Mouse (Mus musculus) CH12.LX (cell line): ENCODE results near the gene Tmprss5. TPM values are rescaled to one million over a fixed set of nuclear protein-coding genes. Genes with fewer than 3 reads are reported as not detected.
A peak's percentile ranks its signal among the peaks of the same experiment; 100 is the strongest.

Experiments used
- DNase-seq: peaks from one replicate; pipeline ENCODE4 v3.0.0-alpha.2; 2013; ENCODE audit errors: extremely low read depth
- H3K27ac ChIP-seq: 2 replicates; pipeline ENCODE4 v1.5.1; 2012; ENCODE audit warnings: low read depth, mild to moderate bottlenecking, control low read depth, moderate library complexity; ENCODE audit not compliant: insufficient read depth
- H3K27me3 ChIP-seq: replicated peaks from 2 replicates; pipeline ENCODE3; 2012; ENCODE audit warnings: inconsistent platforms
- H3K36me3 ChIP-seq, 2 experiments: replicated peaks in 1 of 2; 2 replicates each; pipeline versions ENCODE3 to v1.6.1; 2012; ENCODE audit warnings: inconsistent platforms in 1 of 2, low read length in 1 of 2, mild to moderate bottlenecking in 1 of 2, mixed read lengths in 1 of 2, moderate library complexity in 1 of 2; ENCODE audit not compliant: control insufficient read depth in 1 of 2, insufficient read depth in 1 of 2
- H3K4me1 ChIP-seq, 2 experiments: 2 replicates each; pipeline ENCODE4 v1.6.1; 2012; ENCODE audit warnings: inconsistent platforms in 1 of 2, moderate library complexity in 1 of 2; ENCODE audit not compliant: insufficient read depth in 2 of 2, control insufficient read depth in 1 of 2
- H3K4me2 ChIP-seq: 2 replicates; pipeline ENCODE4 v1.6.1; 2012; ENCODE audit warnings: low read depth, mild to moderate bottlenecking, control low read depth; ENCODE audit not compliant: poor library complexity, insufficient read depth, severe bottlenecking
- H3K4me3 ChIP-seq, 3 experiments: fragments of 150-350 bp in 1 of 3; sonication (generic) in 1 of 3; replicated peaks in 1 of 3; 2 replicates each; pipeline versions ENCODE3 to v1.5.1; 2011 to 2012; ENCODE audit warnings: low read depth in 2 of 3, low read length in 2 of 3, mild to moderate bottlenecking in 2 of 3, moderate library complexity in 2 of 3, control low read depth in 1 of 3, improper control_type of control experiment in 1 of 3, inconsistent platforms in 1 of 3, mixed read lengths in 1 of 3; ENCODE audit not compliant: poor library complexity in 1 of 3
- H3K79me2 ChIP-seq: replicated peaks from 2 replicates; pipeline ENCODE4 v1.6.1; 2012; ENCODE audit warnings: mild to moderate bottlenecking, moderate library complexity; ENCODE audit not compliant: control insufficient read depth, poor library complexity, insufficient read depth, severe bottlenecking; ENCODE audit errors: extremely low read depth
- H3K9ac ChIP-seq: 2 replicates; pipeline ENCODE4 v1.6.1; 2012; ENCODE audit warnings: low read depth, mild to moderate bottlenecking, control low read depth, moderate library complexity; ENCODE audit not compliant: insufficient read depth
- H3K9me3 ChIP-seq: replicated peaks from 2 replicates; pipeline ENCODE3; 2012; ENCODE audit warnings: low read length, inconsistent platforms, mixed read lengths
- CHD2 ChIP-seq: IDR thresholded peaks from 2 replicates; pipeline ENCODE4 v1.6.1; 2011; ENCODE audit warnings: low read length, improper control_type of control experiment
- CTCF ChIP-seq, 2 experiments: IDR thresholded peaks in 1 of 2; conservative IDR thresholded peaks in 1 of 2; 2 replicates each; pipeline ENCODE4 v1.5.1; 2011 to 2012; ENCODE audit warnings: low read depth in 2 of 2, low read length in 2 of 2, improper control_type of control experiment in 1 of 2, inconsistent platforms in 1 of 2, mild to moderate bottlenecking in 1 of 2, moderate library complexity in 1 of 2
- E2F4 ChIP-seq: IDR thresholded peaks from 2 replicates; pipeline ENCODE4 v1.6.1; 2011; ENCODE audit warnings: low read depth, low read length, improper control_type of control experiment; ENCODE audit not compliant: insufficient replicate concordance
- ELF1 ChIP-seq: IDR thresholded peaks from 2 replicates; pipeline ENCODE4 v1.6.1; 2014; ENCODE audit warnings: low read depth, mild to moderate bottlenecking, inconsistent platforms, low read length, improper control_type of control experiment
- ETS1 ChIP-seq: conservative IDR thresholded peaks from 2 replicates; pipeline ENCODE4 v1.6.1; 2012; ENCODE audit warnings: low read depth, mild to moderate bottlenecking, inconsistent platforms, low read length, improper control_type of control experiment, moderate library complexity
- GABPA ChIP-seq: IDR thresholded peaks from 2 replicates; pipeline ENCODE4 v1.6.1; 2012; ENCODE audit warnings: low read depth, low read length, improper control_type of control experiment, inconsistent platforms; ENCODE audit not compliant: insufficient replicate concordance
- JUN ChIP-seq: IDR thresholded peaks from 2 replicates; pipeline ENCODE4 v1.6.1; 2011; ENCODE audit warnings: low read depth, mild to moderate bottlenecking, low read length, improper control_type of control experiment, moderate library complexity; ENCODE audit not compliant: insufficient read depth
- JUND ChIP-seq: conservative IDR thresholded peaks from 2 replicates; pipeline ENCODE4 v1.6.1; 2011; ENCODE audit warnings: low read depth, low read length, improper control_type of control experiment
- KAT2A ChIP-seq: IDR thresholded peaks from 2 replicates; pipeline ENCODE4 v1.6.1; 2012; ENCODE audit warnings: low read length, improper control_type of control experiment, inconsistent platforms; ENCODE audit not compliant: insufficient replicate concordance
- MAFK ChIP-seq: IDR thresholded peaks from 2 replicates; pipeline ENCODE4 v1.6.1; 2011; ENCODE audit warnings: low read length, improper control_type of control experiment; ENCODE audit not compliant: insufficient replicate concordance
- MEF2A ChIP-seq: IDR thresholded peaks from 2 replicates; pipeline ENCODE4 v1.6.1; 2014; ENCODE audit warnings: low read depth, mild to moderate bottlenecking, inconsistent platforms, low read length, improper control_type of control experiment, borderline replicate concordance
- MXI1 ChIP-seq: IDR thresholded peaks from 2 replicates; pipeline ENCODE4 v1.6.1; 2011; ENCODE audit warnings: mild to moderate bottlenecking, low read depth, low read length, improper control_type of control experiment
- MYC ChIP-seq: IDR thresholded peaks from 2 replicates; pipeline ENCODE4 v1.6.1; 2011; ENCODE audit warnings: low read depth, mild to moderate bottlenecking, improper control_type of control experiment, low read length
- NRF1 ChIP-seq: IDR thresholded peaks from 2 replicates; pipeline ENCODE4 v1.6.1; 2014; ENCODE audit warnings: low read depth, mild to moderate bottlenecking, inconsistent platforms, low read length, improper control_type of control experiment, moderate library complexity
- PAX5 ChIP-seq: IDR thresholded peaks from 2 replicates; pipeline ENCODE4 v1.6.1; 2012; ENCODE audit warnings: low read length, inconsistent platforms, mixed read lengths
- POLR2A ChIP-seq: IDR thresholded peaks from 2 replicates; pipeline ENCODE4 v1.6.1; 2011; ENCODE audit warnings: low read depth, mild to moderate bottlenecking, improper control_type of control experiment, low read length
- POLR2AphosphoS2 ChIP-seq: IDR thresholded peaks from 2 replicates; pipeline ENCODE4 v1.6.1; 2011; ENCODE audit warnings: low read depth, low read length, improper control_type of control experiment
- RAD21 ChIP-seq: IDR thresholded peaks from 2 replicates; pipeline ENCODE4 v1.6.1; 2011; ENCODE audit warnings: low read depth, mild to moderate bottlenecking, low read length, improper control_type of control experiment, moderate library complexity
- RCOR1 ChIP-seq: conservative IDR thresholded peaks from 2 replicates; pipeline ENCODE4 v1.6.1; 2012; ENCODE audit warnings: low read depth, mild to moderate bottlenecking, inconsistent platforms, low read length, improper control_type of control experiment
- SIN3A ChIP-seq: IDR thresholded peaks from 2 replicates; pipeline ENCODE4 v1.6.1; 2012; ENCODE audit warnings: low read length, improper control_type of control experiment, inconsistent platforms
- SMC3 ChIP-seq: IDR thresholded peaks from 2 replicates; pipeline ENCODE4 v1.6.1; 2011; ENCODE audit warnings: low read depth, low read length, improper control_type of control experiment
- TCF12 ChIP-seq: IDR thresholded peaks from 2 replicates; pipeline ENCODE4 v1.6.1; 2014; ENCODE audit warnings: low read depth, mild to moderate bottlenecking, inconsistent platforms, low read length, improper control_type of control experiment
- ZC3H11A ChIP-seq: IDR thresholded peaks from 2 replicates; pipeline ENCODE4 v1.6.1; 2012; ENCODE audit warnings: low read depth, mild to moderate bottlenecking, inconsistent platforms, low read length, improper control_type of control experiment
- ZKSCAN1 ChIP-seq: IDR thresholded peaks from 2 replicates; pipeline ENCODE4 v1.6.1; 2012; ENCODE audit warnings: low read depth, inconsistent platforms, low read length, improper control_type of control experiment, borderline replicate concordance
- ZMIZ1 ChIP-seq: IDR thresholded peaks from 2 replicates; pipeline ENCODE4 v1.6.1; 2012; ENCODE audit warnings: low read depth, mild to moderate bottlenecking, inconsistent platforms, low read length, improper control_type of control experiment
- ZNF384 ChIP-seq: IDR thresholded peaks from 2 replicates; pipeline ENCODE4 v1.6.1; 2012; ENCODE audit warnings: low read depth, low read length, improper control_type of control experiment, inconsistent platforms
- dilution Hi-C: fragments of 300-500 bp; cut with MboI; formaldehyde crosslinking; loops from 2 replicates; pipeline ENCODE4 v1.14.3; 2020; ENCODE audit warnings: low sequenced_read_pairs; ENCODE audit not compliant: extremely low pct_unique_long_range_greater_than_20kb, extremely low pct_ligation_motif_present
- in situ Hi-C: fragments of 300-500 bp; cut with MboI; formaldehyde crosslinking; loops from 3 replicates; pipeline ENCODE4 v1.14.3; 2019; ENCODE audit warnings: low sequenced_read_pairs, low pct_ligation_motif_present, low pct_unique_long_range_greater_than_20kb, mixed read lengths
- polyA plus RNA-seq: library from polyadenylated mRNA; unstranded; fragments of >175 nt; gene quantifications from 2 replicates; pipeline ENCODE4 v1.2.1, GENCODE M21; 2012; ENCODE audit warnings: low read depth; ENCODE audit not compliant: insufficient read length
- total RNA-seq, 2 experiments: library from RNA; depleted of rRNA; stranded (reverse); fragments of 300-350 nt in 1 of 2; fragments of >200 nt in 1 of 2; gene quantifications; 2 replicates each; pipeline ENCODE4 v1.2.3; 2012 to 2014

Tmprss5 gene
- total and polyA plus RNA-seq, 3 experiments = not detected

DNA sequence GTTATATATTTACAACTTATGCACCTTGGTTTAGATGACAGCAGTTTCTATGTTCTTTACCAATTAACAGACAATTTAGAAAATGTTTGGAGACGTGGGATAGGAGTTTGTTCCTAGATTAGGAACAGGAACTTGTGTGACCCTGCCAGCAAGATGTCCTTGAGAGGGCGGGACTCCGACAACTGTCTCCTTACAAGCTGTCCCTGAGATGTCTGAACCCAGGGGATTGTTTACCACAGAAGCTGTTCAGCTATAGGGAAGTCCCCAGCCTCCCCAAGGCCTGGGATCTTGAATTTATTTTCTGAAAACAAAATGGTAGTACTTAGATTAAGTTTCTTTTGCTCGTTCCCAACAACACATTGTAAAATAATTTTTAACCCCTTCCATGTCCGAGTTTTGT, 30.2 kb upstream of the Tmprss5 start:
- no peak overlapping the region for H3K9ac ChIP-seq
- H3K79me2 ChIP-seq = no peaks in the 10 kb centered on the region
- H3K9me3 ChIP-seq = no peaks in the 10 kb centered on the region
- peaks cover 0 to 21% of the 10 kb centered on the region in 2 experiments; a peak in 3 of 4 replicates for H3K4me1 ChIP-seq
- no peak overlapping the region for H3K4me2 ChIP-seq
- no peaks in the 10 kb centered on the region for H3K36me3 ChIP-seq
- in situ Hi-C loops = no loop called here
- dilution Hi-C loops = no loop called here
- no peaks in the 10 kb centered on the region for H3K27me3 ChIP-seq
- H3K27ac ChIP-seq = no peak overlapping the region
- peak; percentile 9 for DNase-seq
- TF ChIP-seq RCOR1 (no peak), ELF1 (no peak), NRF1 (no peak), SMC3 (no peak), MEF2A (no peak), RAD21 (no peak), SIN3A (no peak), E2F4 (no peak), ZC3H11A (no peak), POLR2AphosphoS2 (no peak), JUN (no peak), POLR2A (no peak), MXI1 (no peak), GABPA (no peak), ZMIZ1 (no peak)
- no peak overlapping the region for H3K4me3 ChIP-seq

DNA sequence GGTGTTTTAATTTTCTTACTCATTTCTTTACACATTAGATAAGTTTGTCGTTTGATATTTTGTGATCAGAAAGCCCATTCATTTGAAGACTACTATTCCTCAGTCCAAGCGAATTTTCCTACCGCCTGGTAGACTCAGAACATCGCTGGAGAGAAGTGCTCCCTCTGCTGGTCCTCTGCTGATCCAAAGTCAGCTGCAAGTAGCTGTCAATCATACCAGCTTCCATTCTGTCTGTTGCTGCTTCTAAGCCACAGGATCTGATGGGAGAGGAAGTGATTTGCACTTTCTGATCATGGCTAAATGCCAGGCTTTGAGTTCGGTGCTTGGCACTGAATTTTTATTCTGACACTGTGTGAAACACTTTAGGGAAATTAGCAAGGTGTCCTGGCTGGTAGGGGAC, 29.7 kb upstream of the Tmprss5 start:
- dilution Hi-C loops = no loop called here
- Histone ChIP-seq H3K27me3 (no peaks in the 10 kb centered on the region), H3K9ac (no peak overlapping the region), H3K36me3 (no peaks in the 10 kb centered on the region), H3K79me2 (peaks cover 3% of the 10 kb centered on the region; the same call in 1 of the 2 replicates), H3K9me3 (no peaks in the 10 kb centered on the region), H3K27ac (no peak overlapping the region)
- peak; percentile 76 for DNase-seq
- TF ChIP-seq TCF12 (no peak), JUND (no peak), ZNF384 (no peak), POLR2A (no peak), MEF2A (no peak), SMC3 (peak; percentile 82), CTCF (conservative IDR thresholded peaks at IDR 0.05 in 1 of 2, IDR thresholded peaks at IDR 0.05 in 1 of 2; ENCODE audit: low read depth in 2 of 2, low read length in 2 of 2) (peak; percentile 82 to 86), KAT2A (no peak), ZMIZ1 (no peak), CHD2 (no peak), ZKSCAN1 (no peak), RCOR1 (no peak), MYC (no peak), MXI1 (no peak), ZC3H11A (no peak), PAX5 (no peak), MAFK (no peak), RAD21 (peak; percentile 55), GABPA (no peak), ETS1 (no peak), ELF1 (no peak)
- TF ChIP-seq, all 38 proteins: peak for 3
- in situ Hi-C loops = no loop called here
- Histone ChIP-seq H3K4me3 (no peak overlapping the region), H3K4me1 (peaks cover 0 to 24% of the 10 kb centered on the region in 2 experiments; a peak in 3 of 4 replicates), H3K4me2 (no peak overlapping the region)
